Mouse (Mus musculus) midbrain, embryonic 10.5 days (tissue): ENCODE measurements around the gene Pigv. TPM values are rescaled to one million over a fixed set of nuclear protein-coding genes. Genes with fewer than 3 reads are reported as not detected.

Source experiments
- DNase-seq: peaks from one replicate; pipeline ENCODE4 v3.0.0-alpha.2; 2017; ENCODE audit warnings: low spot score
- H3K27ac ChIP-seq: fragments of 300-500 bp; sonication (generic); replicated peaks from 2 replicates; pipeline ENCODE4 v1.5.1; 2016; ENCODE audit warnings: mild to moderate bottlenecking
- H3K27me3 ChIP-seq: fragments of 300-500 bp; sonication (generic); 2 replicates; pipeline ENCODE4 v1.6.1; 2016; ENCODE audit warnings: low read depth, mild to moderate bottlenecking; ENCODE audit not compliant: poor library complexity, severe bottlenecking
- H3K36me3 ChIP-seq: fragments of 300-500 bp; sonication (generic); 2 replicates; pipeline ENCODE4 v1.6.1; 2016; ENCODE audit warnings: mild to moderate bottlenecking, moderate library complexity
- H3K4me1 ChIP-seq: fragments of 300-500 bp; sonication (generic); 2 replicates; pipeline ENCODE4 v1.6.1; 2016
- H3K4me3 ChIP-seq: fragments of 300-500 bp; sonication (generic); 2 replicates; pipeline ENCODE4 v1.5.1; 2016; ENCODE audit warnings: mild to moderate bottlenecking, moderate library complexity
- H3K9me3 ChIP-seq: fragments of 300-500 bp; sonication (generic); replicated peaks from 2 replicates; pipeline ENCODE4 v1.6.1; 2016; ENCODE audit warnings: mild to moderate bottlenecking
- WGBS: fragments of 180-500 bp; shearing (Covaris S2); methylation state at CpG from one replicate; pipeline ENCODE4 v1.1.7; 2016; 5-methylcytosine and 5-hydroxymethylcytosine counted together
- polyA plus RNA-seq: library from polyadenylated mRNA; unstranded; fragments of >200 nt; fragmentation: Nextera tagmentation; extraction: Ambion mirVana; gene quantifications from 2 replicates; pipeline ENCODE4 v1.2.1, GENCODE M21; 2016

Pigv gene
- 18.7 and 19.5 TPM in 2 replicates for polyA plus RNA-seq

GRCm38 (mm10) chr4:133671881-133672844, at the start of gene Pigv:
TSS of gene Pigv (minus strand) at chr4:133672647.
- Histone ChIP-seq H3K4me1 (peaks cover 68% of the 10 kb centered on the region), H3K4me3 (peak within 1 kb of the TSS; percentile 64), H3K27ac (peak within 1 kb of the TSS; percentile 92), H3K27me3 (no peaks in the 10 kb centered on the region), H3K9me3 (no peaks in the 10 kb centered on the region), H3K36me3 (peaks cover 9% of the 10 kb centered on the region)
- peak; percentile 94 for DNase-seq
- under 1% methylated on average over 72 of the region's 76 CpGs for WGBS

- Histone ChIP-seq H3K27ac (no peak overlapping the region), H3K27me3 (no peaks in the 10 kb centered on the region), H3K4me3 (no peak overlapping the region), H3K4me1 (no peaks in the 10 kb centered on the region), H3K36me3 (peaks cover 99% of the 10 kb centered on the region), H3K9me3 (no peaks in the 10 kb centered on the region)
- DNase-seq, result no peak
- WGBS, result 94% methylated on average over 3 of the region's 3 CpGs
Measured at GRCm38 (mm10) chr4:133719791-133720190, 47.3 kb upstream of the Pigv start.

- Histone ChIP-seq H3K4me1 (peaks cover 24% of the 10 kb centered on the region), H3K4me3 (no peak overlapping the region), H3K36me3 (peaks cover 91% of the 10 kb centered on the region), H3K27ac (no peak overlapping the region), H3K9me3 (no peaks in the 10 kb centered on the region), H3K27me3 (no peaks in the 10 kb centered on the region)
- 88% methylated on average over 5 of the region's 5 CpGs for WGBS
- DNase-seq, result no peak
Measured at GRCm38 (mm10) chr4:133712755-133713154, 40.3 kb upstream of the Pigv start.

GRCm38 (mm10) chr4:133711307-133712076, 39.0 kb upstream of the Pigv start:
- Histone ChIP-seq H3K36me3 (peaks cover 91% of the 10 kb centered on the region), H3K27me3 (no peaks in the 10 kb centered on the region), H3K27ac (no peak overlapping the region), H3K4me3 (no peak overlapping the region), H3K9me3 (no peaks in the 10 kb centered on the region), H3K4me1 (peaks cover 27% of the 10 kb centered on the region)
- DNase-seq, result no peak
- 91% methylated on average over 6 of the region's 6 CpGs for WGBS

GRCm38 (mm10) chr4:133709395-133709794, 36.9 kb upstream of the Pigv start:
- no peak overlapping the region for H3K4me3 ChIP-seq
- H3K36me3 ChIP-seq, result peaks cover 91% of the 10 kb centered on the region
- no peak for DNase-seq
- H3K27me3 ChIP-seq, result no peaks in the 10 kb centered on the region
- H3K27ac ChIP-seq, result no peak overlapping the region
- H3K9me3 ChIP-seq, result no peaks in the 10 kb centered on the region
- 55% methylated on average over 2 of the region's 2 CpGs for WGBS
- peaks cover 27% of the 10 kb centered on the region for H3K4me1 ChIP-seq

GRCm38 (mm10) chr4:133707464-133707863, 35.0 kb upstream of the Pigv start:
- H3K27me3 ChIP-seq, result no peaks in the 10 kb centered on the region
- no peak overlapping the region for H3K4me3 ChIP-seq
- no peak overlapping the region for H3K27ac ChIP-seq
- DNase-seq, result no peak
- no peaks in the 10 kb centered on the region for H3K9me3 ChIP-seq
- H3K36me3 ChIP-seq, result peaks cover 91% of the 10 kb centered on the region
- 79% methylated on average over 1 of the region's 1 CpGs for WGBS
- H3K4me1 ChIP-seq, result peaks cover 27% of the 10 kb centered on the region

- no peak for DNase-seq
- no peaks in the 10 kb centered on the region for H3K9me3 ChIP-seq
- no peak overlapping the region for H3K27ac ChIP-seq
- H3K27me3 ChIP-seq, result no peaks in the 10 kb centered on the region
- H3K4me3 ChIP-seq, result no peak overlapping the region
- 80% methylated on average over 8 of the region's 8 CpGs for WGBS
- peaks cover 27% of the 10 kb centered on the region for H3K4me1 ChIP-seq
- peaks cover 91% of the 10 kb centered on the region for H3K36me3 ChIP-seq
Measured at GRCm38 (mm10) chr4:133706956-133707355, 34.5 kb upstream of the Pigv start.

- H3K4me3 ChIP-seq, result no peak overlapping the region
- peaks cover 21% of the 10 kb centered on the region for H3K4me1 ChIP-seq
- H3K27me3 ChIP-seq, result no peaks in the 10 kb centered on the region
- no peaks in the 10 kb centered on the region for H3K9me3 ChIP-seq
- no peak for DNase-seq
- no peak overlapping the region for H3K27ac ChIP-seq
- peaks cover 91% of the 10 kb centered on the region for H3K36me3 ChIP-seq
- 93% methylated on average over 4 of the region's 4 CpGs for WGBS
Measured at GRCm38 (mm10) chr4:133705062-133705461, 32.6 kb upstream of the Pigv start.

- 94% methylated on average over 11 of the region's 11 CpGs for WGBS
- Histone ChIP-seq H3K27ac (no peak overlapping the region), H3K4me1 (no peaks in the 10 kb centered on the region), H3K27me3 (no peaks in the 10 kb centered on the region), H3K36me3 (peaks cover 94% of the 10 kb centered on the region), H3K9me3 (no peaks in the 10 kb centered on the region), H3K4me3 (no peak overlapping the region)
- no peak for DNase-seq
Measured at GRCm38 (mm10) chr4:133700905-133701368, 28.5 kb upstream of the Pigv start.

GRCm38 (mm10) chr4:133695363-133695762, 22.9 kb upstream of the Pigv start:
- DNase-seq, result no peak
- Histone ChIP-seq H3K36me3 (peaks cover 94% of the 10 kb centered on the region), H3K9me3 (no peaks in the 10 kb centered on the region), H3K27me3 (no peaks in the 10 kb centered on the region), H3K4me1 (no peaks in the 10 kb centered on the region), H3K4me3 (no peak overlapping the region), H3K27ac (no peak overlapping the region)
- WGBS, result 88% methylated on average over 3 of the region's 3 CpGs

GRCm38 (mm10) chr4:133690252-133690651, 17.8 kb upstream of the Pigv start:
- no peaks in the 10 kb centered on the region for H3K27me3 ChIP-seq
- no peak overlapping the region for H3K4me3 ChIP-seq
- no peaks in the 10 kb centered on the region for H3K9me3 ChIP-seq
- no peaks in the 10 kb centered on the region for H3K4me1 ChIP-seq
- peaks cover 100% of the 10 kb centered on the region for H3K36me3 ChIP-seq
- WGBS, result 87% methylated on average over 5 of the region's 5 CpGs
- H3K27ac ChIP-seq, result no peak overlapping the region
- no peak for DNase-seq

- Histone ChIP-seq H3K4me3 (no peak overlapping the region), H3K4me1 (no peaks in the 10 kb centered on the region), H3K27ac (no peak overlapping the region), H3K27me3 (no peaks in the 10 kb centered on the region), H3K36me3 (peaks cover 100% of the 10 kb centered on the region), H3K9me3 (no peaks in the 10 kb centered on the region)
- 92% methylated on average over 7 of the region's 7 CpGs for WGBS
- no peak for DNase-seq
Measured at GRCm38 (mm10) chr4:133688417-133689067, 16.1 kb upstream of the Pigv start.
